Mouse (Mus musculus): Measurements from ENCODE around the gene Mcoln2. TPM values are rescaled to one million over a fixed set of nuclear protein-coding genes. Genes with fewer than 3 reads are reported as not detected.
"Not testable (repeated sequence)": the region's sequence is repeated elsewhere in the genome, so short reads cannot be mapped to it uniquely, and the experiment has no call there.

The Mcoln2 gene
- polyA plus RNA-seq, 1 experiment from 2014 or later = 0.37 TPM

DNA sequence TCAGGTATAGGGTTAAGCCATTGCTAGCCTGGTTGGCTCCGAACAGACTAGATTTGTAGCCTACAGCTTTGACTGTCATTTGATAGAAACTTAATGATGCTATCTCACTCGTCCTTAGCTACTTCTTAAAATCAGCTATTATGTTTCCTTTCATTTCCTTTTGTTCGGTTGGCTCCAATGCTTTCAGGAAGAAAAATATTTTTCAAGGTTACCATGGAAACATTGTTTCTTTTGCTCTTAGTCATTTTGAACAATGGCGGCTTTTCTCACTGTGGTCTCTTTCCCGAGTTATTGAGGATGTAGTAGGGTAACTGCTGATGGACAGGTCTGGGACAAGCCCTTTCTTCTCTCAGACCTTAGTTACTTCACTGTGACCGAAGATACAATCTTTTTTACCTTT is 46.7 kb downstream of the Mcoln2 start:
- 30% methylated on average over 6 of the region's 6 CpGs for WGBS
- Histone ChIP-seq H3K9ac (replicated peaks) (no peak overlapping the region), H3K4me2 (no peak overlapping the region), H3K36me3 (no peaks in the 10 kb centered on the region), H3K9me3 (replicated peaks) (no peaks in the 10 kb centered on the region), H3K27ac (replicated peaks) (no peak overlapping the region), H3K27me3 (replicated peaks) (peaks cover 4% of the 10 kb centered on the region), H3K4me3 (replicated peaks) (no peak overlapping the region), H3K4me1 (peaks cover 13% of the 10 kb centered on the region)
- ATAC-seq (ENCODE audit: low FRiP score) = no peak

DNA sequence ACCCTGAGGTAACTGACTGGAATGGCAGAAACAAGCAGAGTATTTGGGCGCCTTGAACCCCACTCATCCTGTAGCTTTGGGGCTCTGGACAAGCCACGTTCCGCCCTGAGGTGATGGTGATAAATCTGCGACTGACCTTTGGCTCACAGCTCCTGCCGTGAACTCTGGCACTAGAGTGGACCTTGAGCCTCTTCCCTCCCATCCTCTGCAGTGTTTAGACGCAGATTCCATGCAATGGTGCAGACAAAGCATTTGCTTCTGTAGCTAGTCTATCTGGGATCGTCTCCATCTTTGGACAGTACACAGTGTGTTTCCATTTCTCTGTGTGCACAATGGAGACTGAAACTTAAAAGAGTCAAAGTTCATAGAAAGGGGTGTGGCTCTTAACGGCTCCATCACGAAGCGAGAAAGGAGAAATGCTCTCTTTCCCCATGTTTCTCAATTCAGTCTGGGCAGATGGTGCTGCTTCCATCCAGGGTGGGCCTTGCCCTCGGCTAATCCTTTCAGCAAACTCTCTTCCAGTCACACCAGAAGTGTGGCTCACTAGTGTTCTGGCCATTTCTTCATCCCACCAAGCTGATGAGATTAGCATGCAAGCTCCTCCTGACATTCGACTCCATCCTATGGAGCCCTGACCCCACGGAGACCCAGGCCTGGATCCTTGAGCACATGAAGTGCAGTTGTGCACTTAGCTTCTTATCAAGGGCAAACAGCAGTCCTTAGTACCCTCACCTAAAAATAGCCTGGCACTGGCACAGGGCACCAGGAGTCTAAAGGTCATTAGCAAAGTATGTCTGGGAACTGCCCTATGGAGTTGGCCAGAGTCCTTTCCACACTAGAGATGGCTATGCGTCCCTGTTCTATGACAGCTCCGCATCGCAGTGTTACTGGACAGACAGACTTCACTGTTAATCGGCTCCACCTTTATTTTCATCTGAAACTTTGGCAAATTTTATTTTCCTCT is 47.4 kb downstream of the Mcoln2 start:
- no peak overlapping the region for H3K9ac ChIP-seq (replicated peaks)
- no peaks in the 10 kb centered on the region for H3K36me3 ChIP-seq
- no peak for ATAC-seq (ENCODE audit: low FRiP score)
- 76% methylated on average over 17 of the region's 17 CpGs for WGBS
- peaks cover 13% of the 10 kb centered on the region for H3K4me1 ChIP-seq
- H3K27ac ChIP-seq (replicated peaks) = no peak overlapping the region
- no peak overlapping the region for H3K4me2 ChIP-seq
- no peak overlapping the region for H3K4me3 ChIP-seq (replicated peaks)
- H3K9me3 ChIP-seq (replicated peaks) = no peaks in the 10 kb centered on the region
- H3K27me3 ChIP-seq (replicated peaks) = 0 out of 2 replicates have a peak, but pooled peaks cover 3% of the 10 kb centered on the region

- H3K4me1 ChIP-seq = peaks cover 13% of the 10 kb centered on the region
- H3K9me3 ChIP-seq (replicated peaks) = no peaks in the 10 kb centered on the region
- no peaks in the 10 kb centered on the region for H3K36me3 ChIP-seq
- no peak overlapping the region for H3K27ac ChIP-seq (replicated peaks)
- H3K27me3 ChIP-seq (replicated peaks) = 0 out of 2 replicates have a peak, but pooled peaks cover 3% of the 10 kb centered on the region
- ATAC-seq (ENCODE audit: low FRiP score) = no peak
- H3K4me2 ChIP-seq = no peak overlapping the region
- 91% methylated on average over 12 of the region's 12 CpGs for WGBS
- H3K4me3 ChIP-seq (replicated peaks) = no peak overlapping the region
- H3K9ac ChIP-seq (replicated peaks) = no peak overlapping the region
These were observed 48.2 kb downstream of the Mcoln2 start for GRCm38 (mm10) chr3:146197785-146198184.

DNA sequence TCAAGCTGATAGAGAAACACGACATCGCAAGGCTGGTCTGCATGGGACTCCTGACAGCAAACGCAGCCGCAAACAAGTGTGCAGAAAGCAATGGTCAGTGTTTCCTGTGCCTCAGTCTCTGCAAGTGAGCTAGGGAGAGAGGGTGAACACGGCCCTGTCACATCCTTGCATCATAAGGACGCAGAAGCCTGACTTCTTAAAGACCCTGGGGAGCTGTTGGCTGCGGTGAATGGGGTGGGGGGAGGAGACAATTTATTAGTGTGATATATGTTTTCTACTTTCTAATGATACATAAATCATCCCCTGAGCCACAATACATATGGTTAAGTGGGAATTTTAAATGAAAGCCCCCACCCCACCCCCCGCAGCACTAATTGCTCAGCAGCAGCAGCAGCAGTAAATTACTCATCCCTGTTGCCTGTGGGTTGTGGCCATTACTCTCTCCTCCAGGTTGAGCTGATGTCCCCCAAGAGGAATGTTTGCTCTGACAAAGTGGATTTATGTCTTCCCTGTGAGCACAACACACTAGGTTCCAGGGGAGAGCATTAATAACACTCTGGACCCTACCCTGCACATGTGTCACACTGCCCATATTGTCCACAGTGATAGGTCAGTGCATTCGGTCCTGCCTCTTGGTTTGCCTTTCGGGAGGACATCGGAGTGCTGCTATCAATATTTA is 49.3 kb downstream of the Mcoln2 start:
- no peak overlapping the region for H3K9ac ChIP-seq (replicated peaks)
- ATAC-seq (ENCODE audit: low FRiP score) = peak; percentile 75
- WGBS = 34% methylated on average over 11 of the region's 11 CpGs

DNA sequence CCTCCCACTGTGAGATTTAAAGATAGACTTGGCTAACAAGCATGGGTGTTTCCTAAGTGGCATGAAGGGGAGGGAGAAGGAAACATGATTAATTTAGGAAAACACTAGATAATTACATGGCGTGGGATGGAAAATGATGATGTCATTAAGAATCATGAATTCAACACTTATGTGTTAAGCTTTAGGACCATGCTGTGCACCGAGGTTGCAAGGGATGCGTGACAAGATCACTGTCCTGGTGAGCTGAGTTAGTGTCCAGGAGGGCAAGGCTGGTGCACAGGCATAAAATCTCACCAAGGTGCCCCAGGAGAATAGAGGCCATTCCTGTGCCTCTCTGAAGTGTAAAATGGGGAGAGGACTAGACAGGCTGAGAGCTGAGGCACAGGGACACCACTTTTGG is 49.9 kb downstream of the Mcoln2 start:
- Histone ChIP-seq H3K36me3 (no peaks in the 10 kb centered on the region), H3K4me2 (peak overlapping the region; percentile 27; the same call in 1 of the 2 replicates), H3K4me1 (peaks cover 13% of the 10 kb centered on the region), H3K27ac (replicated peaks) (no peak overlapping the region), H3K9me3 (replicated peaks) (no peaks in the 10 kb centered on the region), H3K27me3 (replicated peaks) (0 out of 2 replicates have a peak, but pooled peaks cover 7% of the 10 kb centered on the region), H3K9ac (replicated peaks) (no peak overlapping the region), H3K4me3 (replicated peaks) (no peak overlapping the region)
- 32% methylated on average over 3 of the region's 3 CpGs for WGBS
- ATAC-seq (ENCODE audit: low FRiP score) = peak; percentile 22; the same call in 1 of the 2 replicates

More for the DNA sequence above, 49.3 kb downstream of the Mcoln2 start:
- no peaks in the 10 kb centered on the region for H3K9me3 ChIP-seq (replicated peaks)
- 0 out of 2 replicates have a peak, but pooled peaks cover 7% of the 10 kb centered on the region for H3K27me3 ChIP-seq (replicated peaks)
- H3K4me2 ChIP-seq = peak overlapping the region; percentile 27; the same call in 1 of the 2 replicates
- no peak overlapping the region for H3K4me3 ChIP-seq (replicated peaks)
- no peaks in the 10 kb centered on the region for H3K36me3 ChIP-seq
- no peak overlapping the region for H3K27ac ChIP-seq (replicated peaks)
- peaks cover 13% of the 10 kb centered on the region for H3K4me1 ChIP-seq

DNA sequence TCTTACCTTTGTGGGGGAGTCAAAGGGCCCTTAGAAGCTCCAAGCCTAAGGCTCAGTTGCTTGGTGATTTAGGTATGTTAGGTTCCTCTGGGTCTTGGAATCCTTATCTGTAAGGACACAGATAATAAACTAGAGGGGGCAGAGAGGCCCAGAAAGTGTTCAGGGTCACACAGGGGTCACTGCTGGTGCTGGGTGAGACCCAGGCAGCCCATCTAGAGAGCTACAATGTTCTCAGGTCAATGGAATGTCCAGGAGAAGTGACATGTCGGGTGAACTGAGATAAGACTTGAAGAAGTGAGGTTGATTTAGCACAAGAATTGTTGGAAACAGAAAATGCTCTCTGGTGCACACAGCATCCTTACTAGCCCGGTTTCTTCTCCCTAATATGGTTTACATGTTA is 54.7 kb downstream of the Mcoln2 start:
- no peak for ATAC-seq (ENCODE audit: low FRiP score)
- Histone ChIP-seq H3K4me2 (no peak overlapping the region), H3K4me3 (replicated peaks) (no peak overlapping the region), H3K27ac (replicated peaks) (no peak overlapping the region), H3K27me3 (replicated peaks) (0 out of 2 replicates have a peak, but pooled peaks cover 4% of the 10 kb centered on the region), H3K36me3 (no peaks in the 10 kb centered on the region), H3K9ac (replicated peaks) (no peak overlapping the region), H3K9me3 (replicated peaks) (no peaks in the 10 kb centered on the region), H3K4me1 (peaks cover 3% of the 10 kb centered on the region)
- 85% methylated on average over 2 of the region's 2 CpGs for WGBS

GRCm38 (mm10) chr3:146205305-146205704 is 55.7 kb downstream of the Mcoln2 start:
- Histone ChIP-seq H3K9ac (replicated peaks) (no peak overlapping the region), H3K4me2 (no peak overlapping the region), H3K4me1 (no peaks in the 10 kb centered on the region), H3K27me3 (replicated peaks) (0 out of 2 replicates have a peak, but pooled peaks cover 4% of the 10 kb centered on the region), H3K4me3 (replicated peaks) (no peak overlapping the region), H3K9me3 (replicated peaks) (no peaks in the 10 kb centered on the region), H3K27ac (replicated peaks) (no peak overlapping the region), H3K36me3 (no peaks in the 10 kb centered on the region)
- 70% methylated on average over 11 of the region's 11 CpGs for WGBS
- no peak for ATAC-seq (ENCODE audit: low FRiP score)

DNA sequence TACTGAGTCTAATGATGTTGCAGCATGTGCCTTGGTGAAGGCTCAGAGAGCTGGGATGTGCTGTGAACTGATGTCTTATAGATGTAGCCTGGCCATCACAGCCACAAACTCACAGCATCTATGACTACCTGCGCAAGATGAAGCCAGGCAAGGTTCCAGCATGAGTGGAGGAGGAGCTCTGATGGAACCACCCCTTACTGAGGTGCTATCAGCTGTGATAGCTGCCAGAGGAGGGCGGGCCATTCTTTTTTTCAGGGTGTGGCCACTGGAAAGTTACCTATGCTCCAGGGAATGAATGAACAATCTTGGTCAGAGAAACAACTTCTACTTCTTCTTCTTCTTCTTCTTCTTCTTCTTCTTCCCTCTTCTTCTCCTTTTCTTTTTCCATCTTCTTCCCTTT is 57.0 kb downstream of the Mcoln2 start:
- Histone ChIP-seq H3K4me2 (no peak overlapping the region), H3K27me3 (replicated peaks) (0 out of 2 replicates have a peak, but pooled peaks cover 4% of the 10 kb centered on the region), H3K36me3 (no peaks in the 10 kb centered on the region), H3K4me3 (replicated peaks) (no peak overlapping the region), H3K27ac (replicated peaks) (no peak overlapping the region), H3K9ac (replicated peaks) (no peak overlapping the region), H3K4me1 (no peaks in the 10 kb centered on the region), H3K9me3 (replicated peaks) (no peaks in the 10 kb centered on the region)
- no peak for ATAC-seq (ENCODE audit: low FRiP score)
- WGBS = 89% methylated on average over 2 of the region's 2 CpGs

- Histone ChIP-seq H3K27me3 (replicated peaks) (0 out of 2 replicates have a peak, but pooled peaks cover 4% of the 10 kb centered on the region), H3K4me3 (replicated peaks) (no peak overlapping the region), H3K9me3 (replicated peaks) (no peaks in the 10 kb centered on the region), H3K27ac (replicated peaks) (no peak overlapping the region), H3K4me2 (no peak overlapping the region), H3K9ac (replicated peaks) (no peak overlapping the region), H3K4me1 (no peaks in the 10 kb centered on the region), H3K36me3 (no peaks in the 10 kb centered on the region)
- ATAC-seq (ENCODE audit: low FRiP score) = no peak
- WGBS = 88% methylated on average over 2 of the region's 2 CpGs
These were observed 57.8 kb downstream of the Mcoln2 start for GRCm38 (mm10) chr3:146207440-146207839.

DNA sequence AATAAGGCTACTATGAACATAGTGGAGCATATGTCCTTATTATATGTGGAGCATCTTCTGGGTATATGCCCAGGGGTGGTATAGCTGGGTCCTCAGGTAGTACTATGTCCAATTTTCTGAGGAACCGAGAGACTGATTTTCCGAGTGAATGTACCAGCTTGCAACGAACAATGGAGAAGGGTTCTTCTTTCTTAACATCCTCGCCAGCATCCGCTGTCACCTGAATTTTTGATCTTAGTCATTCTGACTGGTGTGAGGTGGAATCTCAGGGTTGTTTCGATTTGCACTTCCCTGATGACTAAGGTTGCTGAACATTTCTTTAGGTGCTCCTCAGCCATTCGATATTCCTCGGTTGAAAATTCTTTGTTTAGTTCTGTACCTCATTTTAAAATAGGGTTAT is 60.1 kb downstream of the Mcoln2 start:
- not testable (repeated sequence) for H3K27me3 ChIP-seq (replicated peaks)

DNA sequence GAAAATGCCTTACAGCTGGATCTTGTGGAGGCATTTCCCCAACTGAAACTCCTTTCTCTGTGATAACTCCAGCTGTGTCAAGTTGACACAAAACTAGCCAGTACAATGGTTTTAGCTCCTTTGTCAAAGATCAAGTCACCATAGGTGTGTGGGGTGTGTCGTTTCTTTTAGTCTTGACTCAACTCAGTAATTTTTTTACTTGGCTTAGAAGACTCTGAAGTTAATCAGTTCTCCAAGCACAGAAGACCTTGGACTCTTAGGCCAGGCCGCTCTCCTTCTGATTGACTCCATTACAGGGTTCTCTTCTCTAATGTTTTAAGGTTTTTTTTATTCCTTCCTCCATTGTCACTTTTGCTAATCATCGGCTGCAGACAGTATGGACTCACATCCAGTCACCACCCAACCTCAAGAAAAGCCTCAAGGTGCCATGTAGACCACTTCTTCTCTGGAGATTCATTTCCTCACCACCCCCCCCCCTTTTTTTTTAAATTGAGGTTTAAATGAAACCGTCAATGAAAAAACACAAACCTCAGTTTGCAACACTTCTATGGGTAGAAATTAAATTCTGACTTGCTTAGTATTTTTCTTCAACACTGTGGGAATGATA is 61.6 kb downstream of the Mcoln2 start:
- WGBS = 90% methylated on average over 4 of the region's 4 CpGs
- Histone ChIP-seq H3K27me3 (replicated peaks) (no peaks in the 10 kb centered on the region), H3K27ac (replicated peaks) (no peak overlapping the region), H3K9me3 (replicated peaks) (no peaks in the 10 kb centered on the region), H3K9ac (replicated peaks) (no peak overlapping the region), H3K4me1 (no peaks in the 10 kb centered on the region), H3K4me3 (replicated peaks) (no peak overlapping the region), H3K36me3 (no peaks in the 10 kb centered on the region), H3K4me2 (no peak overlapping the region)
- ATAC-seq (ENCODE audit: low FRiP score) = no peak

More for the DNA sequence above, 60.1 kb downstream of the Mcoln2 start:
- not testable (repeated sequence) for H3K9ac ChIP-seq (replicated peaks); H3K4me2 ChIP-seq; H3K36me3 ChIP-seq; ATAC-seq (ENCODE audit: low FRiP score); H3K27ac ChIP-seq (replicated peaks); H3K4me1 ChIP-seq; H3K9me3 ChIP-seq (replicated peaks); H3K4me3 ChIP-seq (replicated peaks)
- WGBS = 95% methylated on average over 8 of the region's 8 CpGs

All from neural tube, embryonic 15.5 days (tissue).